8 mouse cellular contexts compared by ENCODE assay signal in the genomic region with DNA sequence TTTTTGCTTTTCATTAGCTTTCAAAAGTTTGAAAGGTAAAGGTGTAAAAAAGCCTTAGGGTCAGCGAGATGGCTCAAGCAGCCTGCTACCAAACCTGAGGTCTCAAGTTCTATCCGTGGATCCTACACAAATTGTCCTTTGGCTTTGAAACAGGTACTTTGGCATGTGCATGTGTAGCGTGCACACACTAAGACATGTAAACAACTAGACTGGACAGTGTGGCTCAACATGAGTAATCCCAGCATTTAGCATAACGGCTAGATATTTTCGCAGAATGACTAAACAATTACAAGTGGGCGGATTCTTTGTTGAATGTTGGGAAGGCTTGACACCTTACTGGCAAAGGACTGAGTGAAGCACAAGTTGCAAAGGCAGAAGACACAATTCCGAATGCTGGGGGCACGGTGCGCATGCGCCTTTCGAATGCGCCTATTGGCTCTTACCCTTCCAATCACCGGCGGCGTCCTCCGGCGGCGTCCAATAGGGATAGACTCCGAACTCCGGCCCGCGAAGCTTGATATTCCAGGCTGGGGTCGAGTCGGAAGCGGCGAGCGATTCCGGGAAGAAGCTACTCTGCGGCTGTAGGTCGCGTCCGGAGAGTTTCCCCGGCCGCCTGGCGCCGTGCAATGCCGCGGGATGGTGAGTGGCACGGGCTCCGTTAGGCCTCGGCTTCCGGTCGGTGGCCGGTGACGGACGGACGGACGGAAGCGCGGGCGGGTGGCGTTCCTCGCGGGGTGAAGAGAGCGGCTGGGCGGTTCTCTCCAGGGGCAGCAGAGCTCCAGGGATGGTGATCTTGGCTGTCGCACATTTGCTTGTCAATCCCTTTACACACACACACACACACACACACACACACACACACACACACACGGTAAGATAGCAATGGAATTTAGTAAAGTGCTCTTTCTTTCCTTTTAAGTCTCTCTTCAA. TPM values are rescaled to one million over a fixed set of nuclear protein-coding genes. Genes with fewer than 3 reads are reported as not detected.
DNase-seq lines count a peak whose midpoint lies in the region; ATAC-seq lines count a peak whose summit lies in the region.

Gene Mtfr2 (plus strand): TSS at position 486 of the 930 bp plus-strand sequence.

- H3K27ac ChIP-seq in intestine, embryonic 14.5 days (ENCODE audit: low read depth) = no peak within 1 kb of the TSS

- 2% methylated on average over 58 of the region's 58 CpGs for WGBS in intestine, embryonic 14.5 days

- peak; percentile 94 for ATAC-seq in intestine, embryonic 14.5 days (replicated peaks; ENCODE audit: low FRiP score, low TSS enrichment, low read depth)

- H3K9me3 ChIP-seq in intestine, embryonic 14.5 days (ENCODE audit: control insufficient read depth, low read length) = no peaks in the 10 kb centered on the region

- H3K36me3 ChIP-seq in intestine, embryonic 14.5 days (ENCODE audit: control insufficient read depth, insufficient read depth, low read length) = peaks cover 44% of the 10 kb centered on the region

- peak within 1 kb of the TSS; percentile 74 for H3K4me2 ChIP-seq in intestine, embryonic 14.5 days (ENCODE audit: low read length)

- H3K27me3 ChIP-seq in intestine, embryonic 14.5 days (replicated peaks; ENCODE audit: control insufficient read depth, insufficient read depth, low read length) = no peaks in the 10 kb centered on the region

- intact Hi-C loops in left cerebral cortex, postnatal 14 days (cut with DNase I) = no loop called here

- peak within 1 kb of the TSS; percentile 65 for H3K4me3 ChIP-seq in intestine, embryonic 14.5 days (ENCODE audit: low read depth, low read length)

- peaks cover 5% of the 10 kb centered on the region for H3K4me1 ChIP-seq in intestine, embryonic 14.5 days (replicated peaks; ENCODE audit: control insufficient read depth, insufficient read depth, low read length)

- peak; percentile 90 to 91 for DNase-seq in adrenal gland, adult 18-20 months (ENCODE audit: low spot score in 2 of 2)
- DNase-seq in embryo, embryonic 11 days = peak; percentile 97
- DNase-seq in gastrocnemius, postnatal 25 days = peak; percentile 88
- DNase-seq in intestine, embryonic 14.5 days (ENCODE audit: low spot score) = peak; percentile 96
- peak; percentile 95 to 96 for DNase-seq in left cerebral cortex, postnatal 14 days (ENCODE audit: low spot score in 2 of 2)
- DNase-seq in mesoderm, embryonic 11.5 days (ENCODE audit: low read depth, low spot score) = peak; percentile 96
- DNase-seq in right cerebral cortex, postnatal 36 days (ENCODE audit: low spot score in 2 of 2) = peak; percentile 90
- DNase-seq in yolk sac, embryonic 10.5 days (ENCODE audit: low spot score) = peak; percentile 95

- peak within 1 kb of the TSS; percentile 61 for H3K9ac ChIP-seq in intestine, embryonic 14.5 days (ENCODE audit: low read length)

RNA-seq across cellular contexts. Expression of gene Mtfr2, which starts in this region (rescaled TPM):
- under 1 TPM; 0.54 to 0.63 TPM for total RNA-seq in adrenal gland, adult 18-20 months (2021)
- total RNA-seq in gastrocnemius, postnatal 25 days (2021) = not detected
- polyA plus RNA-seq in intestine, embryonic 14.5 days (2014; fragmentation: Nextera tagmentation; extraction: Ambion mirVana) = 2.6 and 2.7 TPM in 2 replicates
- under 1 TPM; 0.36 to 0.55 TPM for total RNA-seq in left cerebral cortex, postnatal 14 days (2021)

Comparison
In these comparisons a context has a peak if more than half of its experiments do, and no peak if none do; other contexts are left out.
1. Peak in DNase-seq in adrenal gland, adult 18-20 months; RNA of the gene not detected or under 1 TPM.
2. Peak in DNase-seq in gastrocnemius, postnatal 25 days; RNA of the gene not detected or under 1 TPM.
3. Peak in DNase-seq in left cerebral cortex, postnatal 14 days; RNA of the gene not detected or under 1 TPM.